Mouse (Mus musculus) ES-E14 (cell line): ENCODE results near the gene Tcea2.

Experiments used
- CHD2 ChIP-seq: IDR thresholded peaks from 2 replicates; pipeline ENCODE4 v1.6.1; 2014; ENCODE audit warnings: mild to moderate bottlenecking, low read depth, low read length, inconsistent platforms
- HCFC1 ChIP-seq: IDR thresholded peaks from 2 replicates; pipeline ENCODE4 v1.6.1; 2012; ENCODE audit warnings: low read length, inconsistent platforms, borderline replicate concordance; ENCODE audit not compliant: insufficient read depth
- MAFK ChIP-seq: IDR thresholded peaks from 2 replicates; pipeline ENCODE4 v1.6.1; 2014; ENCODE audit warnings: mild to moderate bottlenecking, low read depth, low read length, inconsistent platforms; ENCODE audit not compliant: insufficient read depth
- ZC3H11A ChIP-seq: IDR thresholded peaks from 2 replicates; pipeline ENCODE4 v1.6.1; 2012; ENCODE audit warnings: low read depth, mild to moderate bottlenecking, inconsistent platforms, low read length, borderline replicate concordance
- ZNF384 ChIP-seq: IDR thresholded peaks from 2 replicates; pipeline ENCODE4 v1.6.1; 2012; ENCODE audit warnings: low read depth, low read length, inconsistent platforms

GRCm38 (mm10) chr2:181692304-181692703 lies 12.2 kb downstream of the Tcea2 start:
- no peak for TF ChIP-seq ZNF384
- TF ChIP-seq CHD2, result no peak
- TF ChIP-seq MAFK, result no peak
- no peak for TF ChIP-seq HCFC1
- no peak for TF ChIP-seq ZC3H11A
